Mouse (Mus musculus): ENCODE data around the gene Glycam1.
A peak's percentile ranks its signal among the peaks of the same experiment; 100 is the strongest.
"Not testable (repeated sequence)": the region's sequence is repeated elsewhere in the genome, so short reads cannot be mapped to it uniquely, and the experiment has no call there.

The Glycam1 gene

GRCm38 (mm10) chr15:103564981-103565380 lies at the start of gene Glycam1:
Glycam1 (minus strand) TSS chr15:103565081.
- no peak for DNase-seq (ENCODE audit: low spot score)

- DNase-seq (ENCODE audit: low spot score): no peak
Measured at GRCm38 (mm10) chr15:103604481-103604880, 39.6 kb upstream of the Glycam1 start.

GRCm38 (mm10) chr15:103590779-103591178 lies 25.9 kb upstream of the Glycam1 start:
- no peak for DNase-seq (ENCODE audit: low spot score)

GRCm38 (mm10) chr15:103587752-103588151 lies 22.9 kb upstream of the Glycam1 start:
- DNase-seq (ENCODE audit: low spot score): not testable (repeated sequence)

- no peak for DNase-seq (ENCODE audit: low spot score)
Measured at GRCm38 (mm10) chr15:103585876-103586275, 21.0 kb upstream of the Glycam1 start.

GRCm38 (mm10) chr15:103552096-103552690 lies 12.7 kb downstream of the Glycam1 start:
- DNase-seq (ENCODE audit: low spot score): peak; percentile 53

- DNase-seq (ENCODE audit: low spot score): no peak
Measured at GRCm38 (mm10) chr15:103551053-103551452, 13.8 kb downstream of the Glycam1 start.

- no peak for DNase-seq (ENCODE audit: low spot score)
Measured at GRCm38 (mm10) chr15:103549475-103549874, 15.4 kb downstream of the Glycam1 start.

GRCm38 (mm10) chr15:103547983-103548382 lies 16.9 kb downstream of the Glycam1 start:
- DNase-seq (ENCODE audit: low spot score): no peak

GRCm38 (mm10) chr15:103542526-103542925 lies 22.4 kb downstream of the Glycam1 start:
- no peak for DNase-seq (ENCODE audit: low spot score)

GRCm38 (mm10) chr15:103540646-103541045 lies 24.2 kb downstream of the Glycam1 start:
- DNase-seq (ENCODE audit: low spot score): no peak

- no peak for DNase-seq (ENCODE audit: low spot score)
Measured at GRCm38 (mm10) chr15:103539259-103539658, 25.6 kb downstream of the Glycam1 start.

- DNase-seq (ENCODE audit: low spot score): peak; percentile 42
Measured at GRCm38 (mm10) chr15:103537822-103538213, 27.1 kb downstream of the Glycam1 start, which contains the start of gene Ppp1r1a. Ppp1r1a (minus strand) TSS chr15:103538003.

- DNase-seq (ENCODE audit: low spot score): no peak
Measured at GRCm38 (mm10) chr15:103537011-103537821, 27.7 kb downstream of the Glycam1 start.

- DNase-seq (ENCODE audit: low spot score): no peak
Measured at GRCm38 (mm10) chr15:103536456-103536855, 28.4 kb downstream of the Glycam1 start.

GRCm38 (mm10) chr15:103535786-103536185 lies 29.1 kb downstream of the Glycam1 start:
- DNase-seq (ENCODE audit: low spot score): no peak

GRCm38 (mm10) chr15:103535030-103535429 lies 29.9 kb downstream of the Glycam1 start:
- DNase-seq (ENCODE audit: low spot score): no peak

- no peak for DNase-seq (ENCODE audit: low spot score)
Measured at GRCm38 (mm10) chr15:103534054-103534620, 30.7 kb downstream of the Glycam1 start.

- peak; percentile 42 for DNase-seq (ENCODE audit: low spot score)
Measured at GRCm38 (mm10) chr15:103530372-103530771, 34.5 kb downstream of the Glycam1 start.

GRCm38 (mm10) chr15:103523156-103523555 lies 41.7 kb downstream of the Glycam1 start:
- no peak for DNase-seq (ENCODE audit: low spot score)

- DNase-seq (ENCODE audit: low spot score): no peak
Measured at GRCm38 (mm10) chr15:103522458-103523099, 42.3 kb downstream of the Glycam1 start.

Measured in ovary, postnatal 14 days (tissue).